Mouse (Mus musculus): Measurements from ENCODE around the gene Ugt2b35. TPM values are rescaled to one million over a fixed set of nuclear protein-coding genes. Genes with fewer than 3 reads are reported as not detected.

Gene Ugt2b35
- polyA plus RNA-seq (2017; shearing (Covaris generic)), result not detected

DNA sequence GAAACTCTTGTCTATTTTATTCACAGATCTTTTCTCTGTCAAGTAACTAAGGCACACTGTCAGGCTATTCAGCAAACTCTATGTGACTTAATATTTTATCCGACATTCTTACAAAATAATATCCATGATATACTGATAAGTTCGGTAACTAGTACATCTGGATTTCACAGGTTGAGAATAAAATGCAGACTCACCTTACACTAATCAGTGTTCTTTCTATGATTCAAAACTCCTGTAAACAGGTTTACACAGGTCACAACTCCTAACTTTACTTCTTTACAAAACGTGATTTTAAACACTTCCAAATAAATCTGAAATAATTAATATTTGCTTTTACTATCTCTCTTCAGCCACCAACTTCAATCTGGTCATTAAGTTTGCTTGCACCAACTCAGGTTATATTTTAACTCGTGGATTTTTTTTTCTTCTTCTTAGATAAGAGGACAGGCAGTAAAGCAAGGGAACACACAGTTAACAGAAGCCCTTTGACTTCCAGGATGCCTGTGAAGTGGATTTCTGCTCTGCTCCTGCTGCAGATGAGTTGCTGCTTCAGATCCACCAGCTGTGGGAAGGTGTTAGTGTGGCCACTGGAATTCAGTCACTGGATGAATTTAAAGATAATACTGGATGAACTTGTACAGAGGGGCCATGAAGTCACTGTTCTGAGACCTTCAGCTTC, at the start of gene Ugt2b35:
Ugt2b35 (plus strand) TSS at position 466 of the 679 bp plus-strand sequence.

Other genes starting within 250 kb of the Ugt2b35 start
- gene Ythdc1, start 196.6 kb upstream of the Ugt2b35 start, polyA plus RNA-seq (2017; shearing (Covaris generic)), result 148 TPM
- not detected for gene Ugt2b34, start 93.9 kb upstream of the Ugt2b35 start, polyA plus RNA-seq (2017; shearing (Covaris generic))
- not detected for gene Ugt2b1, start 74.3 kb upstream of the Ugt2b35 start, polyA plus RNA-seq (2017; shearing (Covaris generic))
- 0.44 TPM for gene Ugt2b36, start 91.7 kb downstream of the Ugt2b35 start, polyA plus RNA-seq (2017; shearing (Covaris generic))
- gene Ugt2b5, start 139.5 kb downstream of the Ugt2b35 start, polyA plus RNA-seq (2017; shearing (Covaris generic)), result not detected